Mouse (Mus musculus): ENCODE results near the gene Eef1akmt2. TPM values are rescaled to one million over a fixed set of nuclear protein-coding genes. Genes with fewer than 3 reads are reported as not detected.

Gene Eef1akmt2
- 50.1 TPM for polyA plus RNA-seq (2017; shearing (Covaris generic))

DNA sequence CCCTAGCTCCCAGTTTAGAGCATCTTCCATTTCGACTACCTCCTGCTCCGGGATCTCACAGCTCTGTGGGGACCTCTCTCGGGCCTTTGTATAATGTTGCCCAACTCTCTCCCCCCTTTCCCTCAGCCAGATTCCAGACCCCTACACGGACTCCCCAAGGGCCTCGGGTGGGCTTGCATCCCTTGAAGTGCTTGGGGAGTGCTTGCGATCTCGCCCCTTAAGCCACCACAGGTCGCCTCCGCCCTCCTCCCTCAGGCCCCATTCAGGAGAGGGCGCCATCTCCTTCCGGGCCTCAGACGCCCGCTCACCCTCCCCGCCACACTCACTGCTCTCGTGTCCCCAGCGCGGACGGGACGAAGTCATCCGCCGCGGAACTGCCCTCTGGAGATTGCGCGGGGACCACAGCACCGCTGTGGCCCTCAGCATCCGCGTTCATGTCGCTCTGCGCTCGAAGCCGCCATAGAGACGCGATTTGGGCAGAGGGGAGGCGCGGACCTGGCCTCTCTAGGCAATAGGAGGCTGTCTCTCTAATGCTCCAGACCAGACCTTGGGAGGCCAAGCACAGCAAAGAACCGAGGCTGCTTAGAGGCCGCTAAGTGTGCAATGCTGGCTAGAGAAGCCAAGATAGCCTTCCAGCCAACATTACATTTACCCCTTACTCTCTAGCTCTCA, at the start of gene Eef1akmt2:
Gene Eef1akmt2, minus strand, starts transcription at position 501 of the 672 bp plus-strand sequence.

DNA sequence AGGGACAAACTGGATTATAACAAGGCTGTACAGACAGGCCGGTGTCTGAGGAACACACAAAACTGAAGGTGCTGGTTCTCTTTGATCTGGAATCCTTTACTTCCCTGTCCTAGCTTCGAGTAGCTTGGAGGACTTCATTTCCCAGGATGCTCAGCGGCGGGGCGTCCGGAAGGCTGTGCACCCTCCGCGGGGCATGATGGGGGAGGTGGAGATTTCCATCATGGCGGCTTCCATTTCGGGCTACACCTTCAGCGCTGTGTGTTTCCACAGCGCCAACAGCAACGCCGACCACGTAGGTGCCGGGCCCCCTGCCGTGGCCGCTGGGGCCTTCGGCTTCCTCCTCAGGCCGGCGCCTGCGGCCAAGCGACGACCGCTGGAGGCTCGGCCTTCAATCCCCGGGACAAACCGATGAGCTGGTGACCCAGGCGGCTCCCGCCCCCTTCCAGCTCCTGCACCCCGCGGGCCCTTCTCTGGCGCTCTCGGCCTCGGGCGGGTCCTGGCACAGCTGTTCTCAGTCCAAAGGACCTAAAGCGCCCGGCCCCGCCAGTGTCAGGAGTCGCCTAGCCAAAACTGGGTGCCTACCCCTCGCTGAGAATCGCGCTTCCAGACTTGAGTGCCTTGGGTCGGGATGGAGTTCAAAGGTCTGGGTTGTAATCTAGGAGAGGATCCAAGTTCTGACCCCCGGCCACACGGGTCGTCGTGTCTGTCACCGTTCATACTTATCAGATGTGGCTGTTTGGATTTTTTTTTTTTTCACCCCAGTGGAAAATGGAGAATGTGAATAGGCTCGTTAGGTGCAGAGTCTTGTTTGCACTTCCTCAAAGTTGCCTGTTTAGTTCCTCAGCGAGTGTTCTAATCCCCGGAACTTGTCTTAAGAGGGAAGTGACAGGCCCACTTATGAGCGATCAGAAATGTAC, 6.8 kb upstream of the Eef1akmt2 start, which contains the start of gene Abraxas2:
Gene Abraxas2, plus strand, starts transcription at position 184 of the 917 bp plus-strand sequence.

DNA sequence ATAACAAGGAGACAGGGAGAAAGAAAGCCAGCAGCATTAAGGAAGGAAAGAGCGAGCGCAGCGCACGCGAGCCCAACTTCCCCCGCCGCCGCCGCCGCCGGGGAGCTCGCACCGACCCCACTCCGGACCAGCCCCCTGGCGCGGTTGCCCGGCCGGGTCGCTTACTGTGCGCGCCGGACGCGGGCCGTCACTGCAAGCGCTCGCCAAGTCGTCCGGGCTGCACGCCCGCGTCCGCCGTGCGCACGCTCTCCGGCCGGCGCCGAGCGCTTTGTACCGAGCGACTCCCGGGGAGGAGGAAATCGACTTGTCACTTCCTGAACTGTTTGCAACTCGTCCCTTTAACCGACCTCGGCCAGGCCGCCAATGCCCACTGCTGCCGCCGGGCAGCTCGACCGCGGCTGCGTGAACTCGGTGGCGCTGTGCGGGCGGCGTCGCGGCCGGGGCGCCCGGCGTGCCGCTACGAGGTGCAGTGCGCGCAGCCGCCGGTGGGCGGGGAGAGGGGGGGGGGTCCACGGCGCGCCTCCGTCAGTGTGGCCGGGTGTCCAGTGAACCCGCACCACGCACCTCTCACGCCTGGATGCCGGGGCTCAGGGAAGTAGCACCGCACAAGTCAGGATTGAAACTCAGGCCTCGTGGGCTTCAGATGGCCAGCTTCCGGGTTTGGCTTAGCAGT, 38.9 kb downstream of the Eef1akmt2 start, which contains the start of gene Fam53b:
Gene Fam53b, minus strand, starts transcription at position 471 of the 673 bp plus-strand sequence.

Other genes starting within 250 kb of the Eef1akmt2 start
- gene Lhpp, start 242.0 kb downstream of the Eef1akmt2 start, polyA plus RNA-seq (2017; shearing (Covaris generic)): 2.6 TPM
- gene Fam53b, start 38.8 kb downstream of the Eef1akmt2 start, polyA plus RNA-seq (2017; shearing (Covaris generic)): 196 TPM
- gene Abraxas2, start 6.6 kb upstream of the Eef1akmt2 start, polyA plus RNA-seq (2017; shearing (Covaris generic)): 33.6 TPM
- gene Zranb1, start 78.5 kb upstream of the Eef1akmt2 start, polyA plus RNA-seq (2017; shearing (Covaris generic)): 32.9 TPM

Data from CD4-positive, CD25-positive, alpha-beta regulatory T cell (primary cell).